Mouse (Mus musculus) right cerebral cortex, adult 18-20 months (tissue): ENCODE measurements around the gene Lhx3.

Source experiments
- DNase-seq: peaks from one replicate; pipeline ENCODE4 v3.0.0; 2022; ENCODE audit warnings: mixed read lengths

Gene Lhx3

GRCm38 (mm10) chr2:26201926-26202848 is 5.9 kb downstream of the Lhx3 start:
- DNase-seq = no peak

GRCm38 (mm10) chr2:26198488-26198887 is 9.6 kb downstream of the Lhx3 start:
- DNase-seq = no peak

- DNase-seq = no peak
These were observed 13.3 kb downstream of the Lhx3 start for GRCm38 (mm10) chr2:26194552-26195339.

- no peak for DNase-seq
These were observed 19.6 kb downstream of the Lhx3 start for GRCm38 (mm10) chr2:26188517-26188916.

GRCm38 (mm10) chr2:26184352-26184751 is 23.7 kb downstream of the Lhx3 start:
- DNase-seq = no peak

GRCm38 (mm10) chr2:26182646-26183045 is 25.4 kb downstream of the Lhx3 start:
- DNase-seq = no peak

- DNase-seq = no peak
These were observed 30.9 kb downstream of the Lhx3 start for GRCm38 (mm10) chr2:26177189-26177588.

GRCm38 (mm10) chr2:26176731-26177130 is 31.4 kb downstream of the Lhx3 start:
- DNase-seq = no peak

- no peak for DNase-seq
These were observed 32.9 kb downstream of the Lhx3 start for GRCm38 (mm10) chr2:26175191-26175590.

GRCm38 (mm10) chr2:26172166-26172565 is 35.9 kb downstream of the Lhx3 start:
- no peak for DNase-seq

GRCm38 (mm10) chr2:26170376-26170775 is 37.7 kb downstream of the Lhx3 start:
- DNase-seq = no peak

GRCm38 (mm10) chr2:26168843-26169579 is 39.1 kb downstream of the Lhx3 start:
- no peak for DNase-seq

- no peak for DNase-seq
These were observed 41.2 kb downstream of the Lhx3 start for GRCm38 (mm10) chr2:26166890-26167289.

GRCm38 (mm10) chr2:26158064-26158463 is 50.0 kb downstream of the Lhx3 start:
- DNase-seq = no peak

GRCm38 (mm10) chr2:26156191-26156977 is 51.7 kb downstream of the Lhx3 start:
- DNase-seq = no peak

GRCm38 (mm10) chr2:26155737-26156136 is 52.4 kb downstream of the Lhx3 start:
- DNase-seq = no peak

GRCm38 (mm10) chr2:26154586-26154985 is 53.5 kb downstream of the Lhx3 start:
- DNase-seq = no peak

- DNase-seq = peak; percentile 47
These were observed 54.2 kb downstream of the Lhx3 start for GRCm38 (mm10) chr2:26153909-26154340.

- no peak for DNase-seq
These were observed 54.8 kb downstream of the Lhx3 start for GRCm38 (mm10) chr2:26153295-26153694.
